Mouse (Mus musculus) c-Kit-positive CD71-positive TER-119-positive erythroid progenitor cells, embryonic 14.5 days (primary cell): ENCODE measurements around the gene Ddx28.
"Not testable (repeated sequence)": the region's sequence is repeated elsewhere in the genome, so short reads cannot be mapped to it uniquely, and the experiment has no call there.

Source experiments
- DNase-seq: peaks from one replicate; pipeline ENCODE4 v3.0.0-alpha.2; 2013; ENCODE audit warnings: low spot score

The Ddx28 gene

GRCm38 (mm10) chr8:106012203-106012602 lies 521 bp upstream of the Ddx28 start:
- peak; percentile 76 for DNase-seq

GRCm38 (mm10) chr8:106010748-106011642 lies 687 bp downstream of the Ddx28 start:
- DNase-seq = peak; percentile 93

DNA sequence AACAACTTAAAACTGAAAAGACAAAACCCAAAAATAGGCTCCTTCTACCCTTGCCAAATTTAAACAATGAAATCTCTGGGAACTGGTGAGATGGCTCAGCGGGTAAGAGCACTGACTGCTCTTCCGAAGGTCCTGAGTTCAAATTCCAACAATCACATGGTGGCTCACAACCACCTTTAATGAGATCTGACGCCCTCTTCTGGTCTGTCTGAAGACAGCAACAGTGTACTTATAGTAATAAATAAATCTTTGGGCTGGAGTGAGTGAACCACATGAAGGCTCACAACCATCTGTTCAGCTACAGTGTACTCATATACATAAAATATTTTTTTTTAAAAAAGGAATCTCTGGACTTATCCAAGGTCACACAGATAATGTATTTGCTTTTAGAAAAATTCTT lies 3.8 kb downstream of the Ddx28 start:
- not testable (repeated sequence) for DNase-seq

- DNase-seq = no peak
These were observed 4.5 kb downstream of the Ddx28 start for GRCm38 (mm10) chr8:106007135-106007534.

- no peak for DNase-seq
These were observed 5.3 kb downstream of the Ddx28 start for GRCm38 (mm10) chr8:106006413-106006812.

GRCm38 (mm10) chr8:106005875-106006274 lies 5.8 kb downstream of the Ddx28 start, which contains the start of gene Dpep2nb:
Dpep2nb (minus strand) TSS chr8:106005975.
- DNase-seq = no peak

DNA sequence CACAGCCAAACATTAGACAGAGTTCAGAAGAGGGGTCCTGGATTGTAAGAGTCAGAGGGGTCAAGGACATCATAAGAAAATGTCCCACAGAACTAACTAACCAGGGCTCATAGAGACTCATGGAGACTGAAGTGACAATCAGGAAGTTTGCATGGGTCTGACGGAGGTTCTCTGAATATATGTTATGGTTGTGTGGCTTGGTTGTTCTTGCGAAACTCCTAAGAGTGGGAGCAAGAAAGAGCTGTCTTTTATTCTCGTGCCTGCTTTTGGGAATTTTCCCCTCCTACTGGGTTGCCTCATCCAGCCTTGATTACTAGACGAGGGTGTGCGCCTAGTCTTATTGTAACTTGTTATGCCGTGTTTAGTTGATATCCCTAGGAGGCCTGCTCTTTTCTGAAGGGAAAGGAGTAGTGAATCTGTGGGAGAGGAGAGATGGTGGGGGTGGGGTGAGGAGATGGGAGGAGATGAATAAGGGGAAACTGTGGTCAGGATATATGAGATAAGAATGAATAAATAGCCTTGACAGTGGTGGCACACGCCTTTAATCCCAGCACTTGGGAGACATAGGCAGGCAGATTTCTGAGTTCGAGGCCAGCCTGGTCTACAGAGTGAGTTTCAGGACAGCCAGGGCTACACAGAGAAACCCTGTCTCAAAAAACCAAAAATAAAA lies 7.0 kb downstream of the Ddx28 start:
- no peak for DNase-seq

DNA sequence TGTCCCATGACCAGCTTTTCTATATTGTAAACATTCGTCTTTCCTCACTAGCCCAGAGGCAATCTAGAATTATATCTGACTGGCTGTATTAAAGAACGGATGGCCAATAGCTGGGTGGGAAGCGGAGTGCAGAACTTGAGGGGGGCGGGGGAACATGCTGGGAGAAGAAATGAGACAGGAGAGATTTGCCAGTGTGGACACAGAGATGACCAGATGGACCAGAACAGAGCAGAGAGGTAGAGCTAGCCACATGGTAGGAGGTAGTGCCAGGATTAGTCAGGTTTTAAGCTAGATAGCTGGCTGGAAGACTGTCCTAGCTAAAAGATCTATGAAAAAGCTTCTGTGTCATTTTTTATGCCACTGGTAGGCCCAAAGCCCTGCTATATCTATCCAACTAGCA lies 9.8 kb downstream of the Ddx28 start:
- no peak for DNase-seq

DNA sequence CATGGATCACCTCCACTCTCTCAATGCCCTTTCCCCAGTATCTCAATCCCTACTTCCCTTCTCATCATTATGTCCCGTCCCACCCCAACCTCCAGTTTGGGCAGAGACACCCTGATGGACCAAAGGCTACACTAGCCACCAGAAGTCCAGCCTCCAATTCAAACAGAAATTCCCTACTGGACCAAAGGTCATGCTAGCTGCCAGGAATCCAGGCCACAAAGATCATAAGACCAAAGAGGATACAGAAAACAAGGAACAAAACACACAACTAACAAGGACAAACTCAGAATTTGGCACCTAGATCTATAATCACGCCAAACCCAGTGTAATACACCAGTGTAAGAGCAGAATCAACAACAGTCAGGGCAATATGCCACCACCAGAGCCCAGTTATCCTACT lies 12.7 kb downstream of the Ddx28 start:
- DNase-seq = no peak

- DNase-seq = no peak
These were observed 15.3 kb downstream of the Ddx28 start for GRCm38 (mm10) chr8:105996359-105996758.

DNA sequence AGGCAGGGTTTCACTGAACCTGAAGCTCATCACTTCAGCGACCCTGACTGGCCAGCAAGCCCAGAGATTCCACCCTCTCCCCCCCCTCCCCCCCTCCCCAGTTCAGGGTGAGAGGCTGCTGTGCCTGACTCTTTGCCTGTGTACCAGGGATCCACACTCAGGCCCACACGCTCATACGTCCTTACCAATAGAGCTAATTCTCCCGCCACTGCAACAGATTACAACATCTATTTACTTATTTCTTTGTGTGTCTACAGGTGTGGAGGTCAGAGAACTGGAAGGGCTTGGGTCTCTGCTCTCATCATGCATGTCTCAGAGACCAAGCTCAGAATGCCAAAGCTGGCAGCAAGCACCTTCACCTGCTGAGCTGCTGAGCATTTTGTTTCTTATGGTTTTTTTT lies 18.5 kb downstream of the Ddx28 start:
- DNase-seq = no peak

DNA sequence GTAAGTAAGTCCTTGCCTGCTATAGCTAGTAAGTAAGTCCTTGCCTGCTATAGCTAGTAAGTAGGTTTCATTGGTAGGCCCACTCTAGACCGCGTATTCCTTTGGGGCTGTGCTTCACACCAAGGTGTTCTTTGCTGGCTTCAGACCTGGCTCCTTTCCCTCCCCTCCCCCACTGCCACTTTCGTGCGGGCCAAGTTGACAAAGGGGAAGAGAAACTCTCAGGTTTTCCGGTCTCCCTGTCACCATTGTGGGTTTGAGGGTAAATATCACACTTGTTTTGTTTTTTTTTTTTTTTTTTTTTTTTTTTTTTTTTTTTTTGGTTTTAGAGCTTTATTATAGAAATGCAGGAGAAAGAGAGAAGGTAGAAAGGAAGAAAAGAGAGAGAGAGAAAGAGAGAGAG lies 19.2 kb downstream of the Ddx28 start:
- DNase-seq = no peak

- no peak for DNase-seq
These were observed 20.1 kb downstream of the Ddx28 start for GRCm38 (mm10) chr8:105991546-105991945.

DNA sequence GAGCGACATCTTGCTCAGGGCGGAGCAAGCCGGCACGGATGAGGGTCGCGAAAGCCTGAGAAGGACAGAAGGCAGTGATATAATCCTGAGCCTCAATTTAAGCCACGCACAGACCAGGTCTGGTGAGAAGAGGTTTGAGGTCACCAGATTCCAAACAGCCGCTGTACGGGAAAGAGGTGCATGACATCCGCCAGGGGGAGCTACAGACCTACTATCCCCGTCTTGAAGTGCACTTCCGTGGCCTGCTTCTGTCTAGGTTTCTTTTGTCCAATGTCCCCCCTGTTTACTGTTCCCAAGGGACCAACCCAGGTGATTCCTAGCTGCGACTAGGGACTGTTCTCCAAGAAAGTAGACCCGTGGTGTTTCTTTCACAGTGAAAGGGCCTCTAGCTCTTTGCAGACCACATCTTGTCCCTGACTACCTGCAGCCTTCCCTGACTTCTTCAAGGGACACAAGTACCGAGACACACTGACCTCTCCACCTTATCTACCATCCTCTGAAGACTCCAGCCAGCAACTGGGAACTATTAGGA lies 20.8 kb downstream of the Ddx28 start, which contains the start of gene Dus2:
Gene Dus2, plus strand, starts transcription at position 482 of the 532 bp plus-strand sequence.
- peak; percentile 84 for DNase-seq

DNA sequence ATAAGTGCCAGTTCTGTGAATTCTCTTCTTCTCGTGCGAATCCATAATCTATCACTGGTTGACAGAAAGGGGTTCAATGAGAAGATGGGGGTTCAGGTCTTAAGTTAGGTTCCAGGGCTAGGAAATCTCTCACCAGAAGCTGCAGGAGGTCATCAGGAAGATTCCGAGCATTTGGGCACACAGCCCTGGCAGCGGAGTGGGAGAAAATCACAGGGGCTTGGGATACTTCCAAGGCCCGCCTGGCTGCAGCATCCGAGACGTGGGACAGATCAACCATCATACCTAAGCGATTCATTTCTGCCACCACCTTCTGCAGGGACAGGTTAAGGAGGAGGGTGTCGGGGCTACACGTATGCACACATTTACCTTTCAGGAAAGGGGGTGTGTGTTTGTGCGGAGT lies 23.1 kb downstream of the Ddx28 start:
- no peak for DNase-seq

GRCm38 (mm10) chr8:105983406-105983805 lies 28.3 kb downstream of the Ddx28 start:
- not testable (repeated sequence) for DNase-seq

GRCm38 (mm10) chr8:105981146-105981545 lies 30.5 kb downstream of the Ddx28 start:
- DNase-seq = no peak

DNA sequence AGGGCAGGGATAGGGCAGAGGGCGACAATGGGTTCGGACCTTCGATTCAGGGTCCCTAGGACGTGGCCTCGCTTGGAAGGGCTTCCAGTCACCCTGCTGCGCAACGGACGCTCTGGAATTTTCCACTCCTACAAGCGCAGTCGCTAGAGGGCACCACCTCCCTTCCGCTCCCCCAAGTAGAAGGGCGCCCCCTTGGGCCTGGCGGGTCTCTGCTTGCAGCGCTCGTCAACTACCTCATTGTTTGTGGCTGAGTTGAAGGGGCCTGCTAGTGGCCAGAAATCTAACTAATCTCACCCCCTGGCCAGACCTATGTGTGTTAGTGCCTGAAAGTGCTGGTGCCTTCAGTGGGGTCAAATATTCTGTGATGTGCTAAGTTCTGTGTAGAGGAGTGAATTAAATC lies 32.4 kb downstream of the Ddx28 start, which contains the start of gene Dpep3:
Gene Dpep3, minus strand, starts transcription at position 105 of the 400 bp plus-strand sequence.
- DNase-seq = no peak

- DNase-seq = no peak
These were observed 36.3 kb downstream of the Ddx28 start for GRCm38 (mm10) chr8:105975363-105975762.

DNA sequence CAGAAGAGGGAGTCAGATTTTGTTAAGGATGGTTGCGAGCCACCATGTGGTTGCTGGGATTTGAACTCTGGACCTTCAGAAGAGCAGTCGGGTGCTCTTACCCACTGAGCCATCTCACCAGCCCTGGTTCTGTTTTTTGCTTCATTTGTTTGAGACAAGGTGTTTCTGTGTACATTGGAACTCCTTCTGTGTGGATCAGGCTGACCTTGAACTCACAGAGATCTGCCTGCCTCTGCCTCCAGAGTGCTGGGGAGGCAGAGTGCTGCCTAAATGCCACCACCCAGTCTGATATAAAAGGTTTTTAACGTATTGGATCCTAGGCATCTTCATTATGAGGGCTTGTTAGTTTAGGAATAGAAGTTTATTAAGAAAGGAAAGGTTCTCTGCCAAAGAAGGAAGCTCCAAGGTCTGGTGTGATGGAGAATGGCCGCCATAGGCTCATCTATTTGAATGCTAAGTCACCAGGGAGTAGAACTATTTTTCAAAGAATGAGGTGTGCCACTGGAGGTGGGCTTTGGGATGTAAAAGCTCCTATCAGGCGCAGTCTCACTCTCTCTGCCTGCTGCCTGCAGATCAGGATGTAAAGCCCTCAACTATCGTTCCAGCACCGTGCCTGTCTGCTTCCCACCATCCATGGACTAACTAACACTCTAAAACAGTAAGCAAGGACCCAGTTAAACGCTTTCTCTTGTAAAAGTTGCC lies 40.5 kb downstream of the Ddx28 start:
- no peak for DNase-seq

- no peak for DNase-seq
These were observed 42.3 kb downstream of the Ddx28 start for GRCm38 (mm10) chr8:105969367-105969766.

DNA sequence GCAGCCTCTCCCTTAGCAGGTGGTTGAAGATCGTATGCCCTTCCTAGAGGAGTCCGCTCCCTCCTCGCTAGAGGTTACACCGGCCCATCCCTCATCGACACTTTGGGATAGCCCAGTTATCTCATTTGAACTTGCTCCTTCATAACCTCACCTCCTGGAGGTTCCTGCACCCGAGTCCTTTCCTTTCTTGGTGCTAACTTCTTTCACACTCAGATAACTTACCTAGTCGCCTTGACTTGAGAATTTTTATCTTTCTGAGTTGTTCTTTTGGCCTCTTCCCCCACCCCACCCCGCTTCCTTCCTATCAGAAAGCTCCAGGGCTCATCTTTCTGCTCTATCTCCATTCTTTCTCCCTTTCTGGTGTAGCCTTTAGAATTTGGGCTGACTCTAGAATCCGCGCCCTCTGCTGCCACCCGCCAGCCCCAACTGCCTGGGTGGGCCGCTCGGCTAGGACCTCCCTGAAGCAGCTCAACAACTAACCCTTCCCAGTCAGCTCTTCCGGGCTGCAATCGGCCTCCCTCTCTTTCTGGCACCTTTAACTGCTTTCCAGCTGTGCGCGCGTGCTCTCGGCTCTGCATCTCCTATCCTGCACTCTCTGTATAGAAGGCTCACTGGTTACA lies 44.9 kb downstream of the Ddx28 start:
- DNase-seq = peak; percentile 76
